Mouse (Mus musculus) Muller cell, postnatal 12 days (primary cell): Measurements from ENCODE around the gene AI661453.

Experiments
- DNase-seq: peaks from one replicate; pipeline ENCODE4 v3.0.0-alpha.2; 2015; ENCODE audit errors: inconsistent ontology term

Gene AI661453

GRCm38 (mm10) chr17:47467659-47468058 is 31.2 kb downstream of the AI661453 start:
- no peak for DNase-seq

DNA sequence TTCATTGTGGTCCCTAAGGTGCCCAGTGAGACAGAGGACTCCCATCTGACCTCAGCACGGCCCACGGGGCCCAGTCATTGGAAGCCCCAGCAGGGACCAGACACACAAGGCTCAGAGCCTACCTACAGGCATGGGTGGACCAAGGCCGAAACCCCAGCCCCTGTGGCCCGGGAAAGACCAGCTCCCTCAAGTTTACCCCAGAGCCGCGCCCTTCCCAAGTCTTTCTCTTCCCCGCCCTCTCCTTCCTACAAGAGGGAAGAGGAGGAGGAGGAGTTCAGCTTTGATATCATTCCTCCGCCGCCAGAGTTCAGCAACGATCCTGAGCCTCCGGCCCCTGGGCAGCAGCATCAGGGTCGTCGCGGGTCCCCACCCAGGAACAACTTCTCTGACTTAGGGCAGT is 31.6 kb downstream of the AI661453 start:
- DNase-seq: no peak

GRCm38 (mm10) chr17:47468466-47468865 is 32.1 kb downstream of the AI661453 start:
- DNase-seq: no peak

GRCm38 (mm10) chr17:47469642-47470041 is 33.2 kb downstream of the AI661453 start:
- no peak for DNase-seq

GRCm38 (mm10) chr17:47470121-47470520 is 33.7 kb downstream of the AI661453 start:
- no peak for DNase-seq

- DNase-seq: peak; percentile 76
These were observed 34.3 kb downstream of the AI661453 start for GRCm38 (mm10) chr17:47470686-47471085.

DNA sequence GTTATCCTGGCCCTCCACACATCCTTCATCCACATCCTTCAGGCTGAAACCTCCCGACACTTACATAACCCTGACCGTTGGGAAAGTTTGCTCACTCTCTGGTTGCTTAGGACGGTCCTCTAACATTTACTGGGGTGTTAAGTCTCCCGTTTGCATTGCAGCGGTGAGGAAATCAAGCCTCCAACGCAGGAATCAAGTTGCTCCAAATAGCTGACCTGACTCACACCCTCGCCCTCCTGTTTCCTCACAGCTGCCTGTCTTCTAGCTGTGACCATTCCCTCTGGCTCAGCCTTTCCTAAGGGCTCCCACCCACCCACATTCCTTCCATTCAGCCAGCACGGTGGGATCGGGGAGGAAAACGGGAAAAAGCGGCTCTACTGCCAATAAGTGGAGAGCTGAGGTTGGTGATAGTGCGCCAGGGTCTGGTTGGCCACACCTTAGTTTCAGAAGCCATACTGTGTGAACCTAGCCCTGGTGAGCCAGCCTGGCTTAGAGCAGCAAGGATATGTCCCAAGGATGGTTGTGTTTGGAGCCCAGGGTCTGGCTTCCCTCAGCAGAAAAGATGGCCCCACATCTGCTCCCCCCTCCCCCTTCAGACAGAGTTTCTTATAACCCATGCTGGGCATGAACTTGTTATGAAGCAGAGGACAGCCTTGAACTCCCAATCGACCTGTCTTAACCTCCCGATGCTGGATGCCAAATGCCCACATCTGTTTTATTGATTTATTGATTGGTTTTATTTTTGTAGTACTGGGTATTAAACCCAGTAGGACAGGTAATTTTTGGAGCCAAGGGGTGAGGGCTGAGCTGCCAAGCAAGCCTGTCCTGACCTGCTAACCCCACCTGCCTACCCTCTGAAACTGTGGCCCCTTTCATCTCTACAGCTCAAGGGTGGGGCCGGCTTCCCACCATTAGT is 36.3 kb downstream of the AI661453 start:
- peak; percentile 49 for DNase-seq

GRCm38 (mm10) chr17:47473434-47473974 is 37.1 kb downstream of the AI661453 start:
- no peak for DNase-seq

DNA sequence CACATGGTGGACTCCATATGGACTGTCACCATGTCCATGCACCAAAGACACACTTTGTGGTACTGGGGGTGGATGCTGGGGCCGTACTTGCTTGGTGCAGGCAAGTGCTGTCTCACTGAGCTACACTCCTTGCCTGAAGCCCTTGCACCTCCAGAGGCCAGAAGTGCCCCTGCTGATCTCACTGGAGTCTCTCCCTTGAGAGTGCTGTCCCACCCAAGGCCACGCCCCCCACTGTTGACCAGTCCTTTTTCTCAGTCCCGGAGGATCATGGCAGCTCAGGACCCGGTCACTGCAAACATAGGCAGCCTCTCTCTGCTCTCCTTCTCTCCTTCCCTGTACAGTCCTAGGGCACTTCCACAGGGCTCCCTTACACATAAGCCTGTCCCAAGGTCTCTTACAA is 37.8 kb downstream of the AI661453 start:
- no peak for DNase-seq

DNA sequence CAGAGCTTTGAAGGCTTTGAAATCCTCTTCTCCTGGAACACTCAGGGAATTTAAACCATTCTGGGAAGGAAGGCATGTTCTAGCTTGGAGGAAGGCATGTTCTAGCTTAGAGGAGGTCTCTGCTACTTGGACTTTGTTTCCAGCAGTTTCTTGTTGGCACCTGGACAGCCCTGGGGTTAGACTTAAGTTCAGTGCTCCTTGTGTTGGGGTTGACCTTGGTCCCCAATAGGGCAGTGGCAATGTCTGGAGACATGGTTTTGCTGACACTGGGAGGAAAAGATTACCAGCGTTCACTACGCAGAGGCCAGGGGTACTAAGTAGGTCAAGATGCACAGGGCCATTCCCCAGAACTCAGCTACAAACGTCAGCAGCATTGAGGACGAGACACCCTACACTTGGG is 38.8 kb downstream of the AI661453 start:
- DNase-seq: no peak

DNA sequence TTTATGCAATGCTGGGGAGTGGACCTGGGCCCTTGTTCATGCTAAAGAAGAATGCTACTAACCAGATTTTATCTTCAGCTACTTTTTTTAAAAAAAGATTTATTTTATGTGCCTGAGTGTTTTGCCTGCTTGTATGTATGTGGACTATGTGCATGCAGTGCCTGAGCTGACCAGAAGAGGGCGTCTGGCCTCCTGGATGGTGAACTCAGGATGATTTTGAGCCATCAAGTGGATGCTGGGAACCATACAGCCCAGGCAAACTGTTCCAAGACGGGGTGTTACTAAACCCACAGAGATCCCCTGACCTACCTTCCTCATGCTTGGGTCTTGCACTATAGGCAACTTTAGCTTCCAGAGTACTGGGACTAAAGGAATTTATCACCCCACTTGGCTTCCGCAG is 39.3 kb downstream of the AI661453 start:
- no peak for DNase-seq

DNA sequence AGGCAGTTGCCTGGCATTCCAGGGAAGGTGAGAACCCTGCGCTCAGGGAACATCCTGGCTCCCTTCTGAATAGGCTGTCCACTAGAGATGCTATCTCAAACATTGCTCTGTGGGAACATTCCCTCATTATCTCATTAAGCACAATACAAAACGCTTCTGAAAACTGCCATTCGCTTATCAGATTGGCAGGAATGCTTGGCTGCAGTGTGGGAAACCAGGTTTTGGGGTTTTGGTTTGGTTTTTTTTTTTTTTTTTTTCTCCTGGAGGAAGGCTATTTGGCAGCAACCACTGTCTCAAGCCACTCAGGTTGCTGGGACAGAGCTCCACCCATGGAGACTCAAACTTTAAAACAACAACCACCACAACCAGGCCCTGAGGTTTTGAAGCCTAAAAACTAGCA is 43.5 kb downstream of the AI661453 start:
- DNase-seq: no peak

DNA sequence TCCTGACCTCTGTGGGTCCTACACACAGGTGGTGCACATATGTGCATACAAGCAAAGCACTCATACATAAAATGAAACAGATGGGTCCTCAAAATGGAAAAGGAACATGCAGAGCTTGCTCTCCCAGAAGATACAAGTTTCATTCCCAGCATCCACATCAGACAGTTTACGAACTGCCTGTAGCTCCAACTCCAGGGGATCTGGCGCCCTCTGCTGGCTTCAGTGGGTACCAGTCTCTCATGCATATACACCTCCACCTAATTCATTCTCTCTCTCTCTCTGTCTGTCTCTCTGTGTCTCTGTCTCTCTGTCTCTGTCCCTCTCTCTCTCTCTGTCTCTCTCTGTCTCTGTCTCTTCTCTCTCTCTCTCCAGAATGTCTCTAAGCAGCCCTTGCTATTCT is 46.0 kb downstream of the AI661453 start:
- no peak for DNase-seq

GRCm38 (mm10) chr17:47484241-47484921 is 48.0 kb downstream of the AI661453 start:
- no peak for DNase-seq

DNA sequence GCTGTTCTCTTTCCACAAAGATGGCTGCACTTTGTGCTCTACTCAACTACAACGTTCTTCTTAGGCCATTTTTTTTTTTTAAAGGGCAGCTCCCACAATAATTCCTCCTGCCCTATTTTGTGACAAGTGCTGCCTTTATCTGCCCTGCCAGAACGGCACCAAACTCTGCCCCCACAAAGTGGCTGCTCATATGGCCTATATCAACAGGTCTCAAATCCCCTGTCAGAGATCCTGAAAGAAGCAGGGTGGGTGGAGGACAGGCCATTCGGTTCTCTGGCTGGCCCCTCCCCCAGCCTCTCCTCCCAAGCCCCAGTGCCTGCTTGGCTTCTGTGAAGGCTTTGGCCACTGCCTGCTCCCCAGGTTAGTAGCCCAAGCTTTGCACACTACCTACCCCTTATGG is 48.6 kb downstream of the AI661453 start:
- DNase-seq: no peak

GRCm38 (mm10) chr17:47485791-47486190 is 49.4 kb downstream of the AI661453 start:
- no peak for DNase-seq

- DNase-seq: no peak
These were observed 54.4 kb downstream of the AI661453 start for GRCm38 (mm10) chr17:47490791-47491190.

DNA sequence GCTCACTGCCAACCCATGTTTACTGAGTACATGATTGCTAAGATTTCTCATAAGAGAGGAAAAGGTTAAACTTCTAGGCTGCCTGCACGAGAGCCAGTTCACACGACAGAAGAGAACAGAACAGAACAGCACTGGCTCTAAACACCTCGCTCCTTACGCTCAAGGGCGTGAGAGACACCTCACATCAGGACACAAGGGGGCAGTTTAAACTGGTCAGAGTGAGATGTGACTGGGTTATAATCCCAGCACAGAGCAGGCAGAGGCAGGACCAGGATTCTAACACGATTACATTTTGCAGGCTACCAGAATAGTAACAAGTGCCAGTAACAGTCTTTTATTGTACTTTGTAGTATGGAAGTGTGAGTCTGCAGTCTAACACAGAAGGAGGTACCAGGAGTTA is 56.3 kb downstream of the AI661453 start:
- no peak for DNase-seq

DNA sequence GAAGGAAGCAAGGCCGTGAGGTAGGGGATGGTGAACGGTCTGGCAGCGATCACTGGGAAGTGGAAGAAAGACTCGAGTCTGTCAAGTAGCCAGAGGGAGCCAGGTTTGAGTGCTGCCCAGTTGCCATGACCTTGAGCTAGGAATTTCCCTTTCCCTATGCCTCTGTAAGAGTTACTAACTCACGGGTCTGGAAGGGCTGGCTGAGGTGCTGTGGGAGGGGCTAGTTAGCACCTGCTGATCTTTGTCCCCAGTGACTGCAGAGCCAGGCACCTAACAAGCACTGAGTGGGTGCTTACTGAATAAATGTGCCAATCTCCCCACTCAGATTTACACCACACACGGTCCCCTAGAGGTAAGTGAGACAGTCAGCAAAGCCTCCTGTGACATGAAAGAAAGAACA is 57.2 kb downstream of the AI661453 start:
- no peak for DNase-seq

GRCm38 (mm10) chr17:47494132-47494531 is 57.7 kb downstream of the AI661453 start:
- no peak for DNase-seq

DNA sequence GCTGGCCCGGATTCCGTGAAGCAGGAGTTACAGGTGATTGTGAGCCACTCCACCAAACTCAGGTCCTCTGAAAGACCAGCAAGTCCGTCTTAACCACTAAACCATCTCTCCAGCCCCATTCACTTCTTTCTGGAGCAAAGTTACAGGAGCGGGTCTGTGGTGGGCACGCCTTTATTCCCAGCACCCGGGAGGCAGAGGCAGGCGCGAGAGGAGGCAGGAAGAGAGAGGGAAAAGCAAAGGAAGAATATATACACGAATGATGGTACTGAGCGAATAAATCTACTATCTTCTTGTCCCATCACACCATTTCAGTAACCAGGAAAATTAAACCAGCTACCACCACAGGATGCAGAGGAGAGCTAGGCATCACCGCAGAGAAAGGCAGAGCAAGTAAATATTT is 65.1 kb downstream of the AI661453 start:
- no peak for DNase-seq

- peak; percentile 97 for DNase-seq
These were observed 65.7 kb downstream of the AI661453 start, which contains the start of gene Taf8 for GRCm38 (mm10) chr17:47501946-47502706. Gene Taf8 (minus strand): TSS chr17:47502292.
